Mouse (Mus musculus) intestine, postnatal 0 days (tissue): ENCODE results near the gene Tcl1b5. TPM values are rescaled to one million over a fixed set of nuclear protein-coding genes. Genes with fewer than 3 reads are reported as not detected.
"Not testable (repeated sequence)": the region's sequence is repeated elsewhere in the genome, so short reads cannot be mapped to it uniquely, and the experiment has no call there.

ENCODE experiments used
- ATAC-seq: fragments of 200-750 bp; cut with Nextera tagmentation; 2 replicates; pipeline ENCODE4 v1.8.0; 2017; ENCODE audit warnings: mild to moderate bottlenecking, moderate TSS enrichment, moderate library complexity
- H3K27ac ChIP-seq: fragments of 300-500 bp; sonication (generic); 2 replicates; pipeline ENCODE4 v1.5.1; 2014; ENCODE audit warnings: mild to moderate bottlenecking, low read depth, low read length, moderate library complexity
- H3K27me3 ChIP-seq: fragments of 300-500 bp; sonication (generic); replicated peaks from 2 replicates; pipeline ENCODE4 v1.6.1; 2014; ENCODE audit warnings: low read length, mixed read lengths; ENCODE audit not compliant: control insufficient read depth, insufficient read depth
- H3K36me3 ChIP-seq: fragments of 300-500 bp; sonication (generic); 2 replicates; pipeline ENCODE4 v1.6.1; 2014; ENCODE audit warnings: mild to moderate bottlenecking, moderate library complexity; ENCODE audit not compliant: control insufficient read depth, insufficient read depth
- H3K4me1 ChIP-seq: fragments of 300-500 bp; sonication (generic); replicated peaks from 2 replicates; pipeline ENCODE4 v1.6.1; 2014; ENCODE audit warnings: antibody characterized with exemption, low read length, mixed read lengths; ENCODE audit not compliant: control insufficient read depth, insufficient read depth
- H3K4me2 ChIP-seq: fragments of 300-500 bp; sonication (generic); replicated peaks from 2 replicates; pipeline ENCODE4 v1.6.1; 2014; ENCODE audit warnings: low read depth, mild to moderate bottlenecking, moderate library complexity
- H3K4me3 ChIP-seq: fragments of 300-500 bp; sonication (generic); 2 replicates; pipeline ENCODE4 v1.5.1; 2014; ENCODE audit warnings: low read depth, low read length
- H3K9ac ChIP-seq: fragments of 300-500 bp; sonication (generic); 2 replicates; pipeline ENCODE4 v1.6.1; 2014; ENCODE audit warnings: mild to moderate bottlenecking, low read depth, low read length
- H3K9me3 ChIP-seq: fragments of 300-500 bp; sonication (generic); 2 replicates; pipeline ENCODE4 v1.6.1; 2016; ENCODE audit warnings: mixed run types; ENCODE audit not compliant: control insufficient read depth
- CTCF ChIP-seq: sonication (generic); IDR thresholded peaks from 2 replicates; pipeline ENCODE4 v1.5.1; 2016; ENCODE audit warnings: low read depth, mild to moderate bottlenecking, control low read depth, antibody characterized with exemption, moderate library complexity
- WGBS: fragments of 180-500 bp; shearing (Covaris S2); extraction: QIAGEN DNeasy Blood & Tissue Kit; methylation state at CpG from one replicate; pipeline ENCODE4 v1.1.7; 2014; 5-methylcytosine and 5-hydroxymethylcytosine counted together
- polyA plus RNA-seq: library from polyadenylated mRNA; unstranded; fragments of >200 nt; fragmentation: Nextera tagmentation; extraction: Ambion mirVana; gene quantifications from 2 replicates; pipeline ENCODE4 v1.2.1, GENCODE M21; 2015

Tcl1b5 gene
- polyA plus RNA-seq, 1 experiment from 2014 or later: not detected

GRCm38 (mm10) chr12:105143096-105143495 is 33.0 kb upstream of the Tcl1b5 start:
- H3K4me3 ChIP-seq: no peak overlapping the region
- no peak overlapping the region for H3K27ac ChIP-seq
- H3K9me3 ChIP-seq: no peaks in the 10 kb centered on the region
- ATAC-seq: no peak
- H3K4me1 ChIP-seq: no peaks in the 10 kb centered on the region
- TF ChIP-seq CTCF: no peak
- H3K36me3 ChIP-seq: no peaks in the 10 kb centered on the region
- 96% methylated on average over 3 of the region's 3 CpGs for WGBS
- no peak overlapping the region for H3K4me2 ChIP-seq
- H3K27me3 ChIP-seq: no peaks in the 10 kb centered on the region
- no peak overlapping the region for H3K9ac ChIP-seq

GRCm38 (mm10) chr12:105144928-105145327 is 31.2 kb upstream of the Tcl1b5 start:
- H3K27me3 ChIP-seq, ATAC-seq, H3K27ac ChIP-seq, H3K9ac ChIP-seq, H3K4me3 ChIP-seq, H3K4me1 ChIP-seq, H3K36me3 ChIP-seq, H3K4me2 ChIP-seq, H3K9me3 ChIP-seq: not testable (repeated sequence)
- WGBS: 11% methylated on average over 1 of the region's 1 CpGs
- TF ChIP-seq CTCF: 0 out of 2 replicates have a peak, but pooled peaks have one; percentile 7

GRCm38 (mm10) chr12:105145714-105146113 is 30.4 kb upstream of the Tcl1b5 start, which contains the start of gene Tcl1b2:
TSS of gene Tcl1b2 (plus strand) at chr12:105146014.
- Histone ChIP-seq H3K9me3 (no peaks in the 10 kb centered on the region), H3K27me3 (no peaks in the 10 kb centered on the region), H3K4me2 (no peak within 1 kb of the TSS), H3K9ac (no peak within 1 kb of the TSS), H3K36me3 (no peaks in the 10 kb centered on the region), H3K4me3 (no peak within 1 kb of the TSS), H3K27ac (no peak within 1 kb of the TSS), H3K4me1 (no peaks in the 10 kb centered on the region)
- WGBS: 73% methylated on average over 3 of the region's 3 CpGs
- no peak for TF ChIP-seq CTCF
- ATAC-seq: no peak

- not testable (repeated sequence) for H3K4me3 ChIP-seq, H3K4me2 ChIP-seq, H3K36me3 ChIP-seq, H3K27me3 ChIP-seq, H3K9ac ChIP-seq, ATAC-seq, H3K27ac ChIP-seq, H3K4me1 ChIP-seq, H3K9me3 ChIP-seq
- WGBS: 76% methylated on average over 4 of the region's 4 CpGs
Measured at GRCm38 (mm10) chr12:105155286-105155685, 20.9 kb upstream of the Tcl1b5 start.

- H3K4me1 ChIP-seq: no peaks in the 10 kb centered on the region
- no peaks in the 10 kb centered on the region for H3K36me3 ChIP-seq
- H3K9me3 ChIP-seq: no peaks in the 10 kb centered on the region
- no peaks in the 10 kb centered on the region for H3K27me3 ChIP-seq
- no peak overlapping the region for H3K9ac ChIP-seq
- no peak for TF ChIP-seq CTCF
- no peak overlapping the region for H3K4me3 ChIP-seq
- no peak overlapping the region for H3K4me2 ChIP-seq
- H3K27ac ChIP-seq: no peak overlapping the region
- no peak for ATAC-seq
- WGBS: 79% methylated on average over 6 of the region's 6 CpGs
Measured at GRCm38 (mm10) chr12:105158842-105159241, 17.3 kb upstream of the Tcl1b5 start.

GRCm38 (mm10) chr12:105159390-105159789 is 16.8 kb upstream of the Tcl1b5 start, which contains the start of gene Tcl1b1:
TSS of gene Tcl1b1 (plus strand) at chr12:105159690.
- Histone ChIP-seq H3K4me2 (no peak within 1 kb of the TSS), H3K4me3 (no peak within 1 kb of the TSS), H3K36me3 (no peaks in the 10 kb centered on the region), H3K9me3 (no peaks in the 10 kb centered on the region), H3K27me3 (no peaks in the 10 kb centered on the region), H3K4me1 (no peaks in the 10 kb centered on the region), H3K27ac (no peak within 1 kb of the TSS), H3K9ac (no peak within 1 kb of the TSS)
- no peak for ATAC-seq
- no peak for TF ChIP-seq CTCF
- WGBS: 71% methylated on average over 4 of the region's 4 CpGs

GRCm38 (mm10) chr12:105166734-105167133 is 9.4 kb upstream of the Tcl1b5 start:
- Histone ChIP-seq H3K9ac (no peak overlapping the region), H3K4me3 (no peak overlapping the region), H3K36me3 (no peaks in the 10 kb centered on the region), H3K9me3 (no peaks in the 10 kb centered on the region), H3K4me1 (no peaks in the 10 kb centered on the region), H3K27me3 (no peaks in the 10 kb centered on the region), H3K4me2 (no peak overlapping the region), H3K27ac (no peak overlapping the region)
- no peak for TF ChIP-seq CTCF
- no peak for ATAC-seq
- 73% methylated on average over 3 of the region's 3 CpGs for WGBS
